9 mouse cellular contexts compared by ENCODE assay signal in genomic region chr7:82715210-82715911, GRCm38 (mm10).
DNase-seq lines count a peak whose midpoint lies in the region; ATAC-seq lines count a peak whose summit lies in the region.
"Had no signal": no experiment of that assay in that cellular context is flagged by ENCODE, and none has a peak within 500 bp of the region (broad histone marks: within the 10 kb centered on the region; RNA-seq: fewer than 3 reads in every experiment).

No protein-coding gene starts in this region.

- no peaks in the 10 kb centered on the region for H3K36me3 ChIP-seq in intestine, embryonic 15.5 days
- H3K36me3 ChIP-seq in midbrain, embryonic 13.5 days, result no peaks in the 10 kb centered on the region
- no peaks in the 10 kb centered on the region for H3K36me3 ChIP-seq in stomach, embryonic 16.5 days (ENCODE audit: control insufficient read depth, insufficient read depth, low read length)

- ATAC-seq in frontal cortex, adult (ENCODE audit: low TSS enrichment), result peak; percentile 81
- ATAC-seq in intestine, embryonic 15.5 days, result peak; percentile 49
- peak; percentile 93 for ATAC-seq in midbrain, embryonic 13.5 days
- peak; percentile 59; the same call in 1 of the 2 replicates for ATAC-seq in stomach, embryonic 16.5 days (ENCODE audit: insufficient read depth, low FRiP score)

- no peak overlapping the region for H3K27ac ChIP-seq in intestine, embryonic 15.5 days
- H3K27ac ChIP-seq in midbrain, embryonic 13.5 days, result peak overlapping the region; percentile 80
- H3K27ac ChIP-seq in stomach, embryonic 16.5 days (ENCODE audit: low read length), result no peak overlapping the region
- H3K27ac ChIP-seq: liver, embryonic 13.5 days had no signal

- no peak overlapping the region for H3K4me3 ChIP-seq in intestine, embryonic 15.5 days (replicated peaks)
- H3K4me3 ChIP-seq in midbrain, embryonic 13.5 days (replicated peaks), result no peak overlapping the region
- H3K4me3 ChIP-seq in stomach, embryonic 16.5 days (replicated peaks; ENCODE audit: low read length), result no peak overlapping the region
- H3K4me3 ChIP-seq: liver, embryonic 13.5 days had no signal

- H3K9me3 ChIP-seq in intestine, embryonic 15.5 days, result no peaks in the 10 kb centered on the region
- H3K9me3 ChIP-seq in midbrain, embryonic 13.5 days, result no peaks in the 10 kb centered on the region
- no peaks in the 10 kb centered on the region for H3K9me3 ChIP-seq in stomach, embryonic 16.5 days (replicated peaks; ENCODE audit: control insufficient read depth, low read length)
- H3K9me3 ChIP-seq: liver, embryonic 13.5 days had no signal

- WGBS in intestine, embryonic 15.5 days, result 37% methylated on average over 7 of the region's 7 CpGs
- 32% methylated on average over 7 of the region's 7 CpGs for WGBS in midbrain, embryonic 13.5 days
- 35% methylated on average over 7 of the region's 7 CpGs for WGBS in stomach, embryonic 16.5 days

- no peaks in the 10 kb centered on the region for H3K27me3 ChIP-seq in intestine, embryonic 15.5 days (replicated peaks)
- no peaks in the 10 kb centered on the region for H3K27me3 ChIP-seq in midbrain, embryonic 13.5 days
- H3K27me3 ChIP-seq in stomach, embryonic 16.5 days (ENCODE audit: control insufficient read depth, insufficient read depth, low read length), result no peaks in the 10 kb centered on the region
- H3K27me3 ChIP-seq: liver, embryonic 13.5 days had no signal

- H3K4me1 ChIP-seq in intestine, embryonic 15.5 days (replicated peaks), result no peaks in the 10 kb centered on the region
- H3K4me1 ChIP-seq in midbrain, embryonic 13.5 days (replicated peaks), result peaks cover 23% of the 10 kb centered on the region
- H3K4me1 ChIP-seq in stomach, embryonic 16.5 days (ENCODE audit: control insufficient read depth, insufficient read depth, low read length), result peaks cover 22% of the 10 kb centered on the region
- H3K4me1 ChIP-seq: liver, embryonic 13.5 days had no signal

- DNase-seq in left cerebral cortex, adult 18-20 months (ENCODE audit: low spot score in 2 of 2), result peak; percentile 31 to 42
- DNase-seq in left cerebral cortex, adult 11 months (ENCODE audit: low spot score), result no peak
- peak; percentile 36 for DNase-seq in cerebellum, adult 8-10 months
- DNase-seq in left cerebral cortex, postnatal 10 days (ENCODE audit: extremely low spot score in 1 of 2, low spot score in 2 of 2), result peak; percentile 41 to 45
- DNase-seq: liver, embryonic 13.5 days had no signal

- H3K9ac ChIP-seq in intestine, embryonic 15.5 days, result no peak overlapping the region
- H3K9ac ChIP-seq in midbrain, embryonic 13.5 days (replicated peaks), result peak overlapping the region; percentile 57
- no peak overlapping the region for H3K9ac ChIP-seq in stomach, embryonic 16.5 days (ENCODE audit: low read length)
- H3K9ac ChIP-seq: liver, embryonic 13.5 days had no signal

- intact Hi-C loops in left cerebral cortex, postnatal 10 days (cut with DNase I), result loop anchor here (5.0 kb wide), 1 partner anchor 837 kb away; no protein-coding TSS in a partner anchor

- H3K4me2 ChIP-seq in intestine, embryonic 15.5 days (replicated peaks), result no peak overlapping the region
- H3K4me2 ChIP-seq in midbrain, embryonic 13.5 days (replicated peaks), result no peak overlapping the region
- no peak overlapping the region for H3K4me2 ChIP-seq in stomach, embryonic 16.5 days (ENCODE audit: low read depth, low read length)
- H3K4me2 ChIP-seq: liver, embryonic 13.5 days had no signal
